Mouse (Mus musculus): Measurements from ENCODE around the gene Nrg3.

GRCm38 (mm10) chr14:39051542-39051941 is 421.3 kb downstream of the Nrg3 start:
- TF ChIP-seq POLR2A (IDR thresholded peaks at IDR 0.05; ENCODE audit: borderline replicate concordance, extremely low read depth, insufficient read depth, insufficient read length, poor library complexity, severe bottlenecking) (no peak), CTCF (IDR thresholded peaks at IDR 0.05; ENCODE audit: borderline replicate concordance, extremely low read depth, insufficient read depth, insufficient read length) (no peak)

All from brain, embryonic 14.5 days (tissue).